Mouse (Mus musculus) bone marrow macrophage, adult 2 months (primary cell): ENCODE measurements around the gene Smarcc1. TPM values are rescaled to one million over a fixed set of nuclear protein-coding genes. Genes with fewer than 3 reads are reported as not detected.

Experiments used
- H3K27ac ChIP-seq: 2 replicates; pipeline ENCODE4 v1.5.1; 2012; ENCODE audit warnings: low read depth, low read length; ENCODE audit not compliant: insufficient read depth
- H3K4me1 ChIP-seq: 2 replicates; pipeline ENCODE4 v1.6.1; 2012; ENCODE audit warnings: low read length; ENCODE audit not compliant: control insufficient read depth, insufficient read depth
- H3K4me3 ChIP-seq: 2 replicates; pipeline ENCODE4 v1.5.1; 2012; ENCODE audit warnings: mild to moderate bottlenecking, low read length, moderate library complexity; ENCODE audit not compliant: insufficient read depth
- CTCF ChIP-seq: IDR thresholded peaks from 2 replicates; pipeline ENCODE4 v1.5.1; 2012; ENCODE audit warnings: low read depth, mild to moderate bottlenecking, low read length, moderate library complexity
- POLR2A ChIP-seq: IDR thresholded peaks from 2 replicates; pipeline ENCODE4 v1.6.1; 2012; ENCODE audit warnings: mild to moderate bottlenecking, low read depth, low read length, borderline replicate concordance
- polyA plus RNA-seq: library from polyadenylated mRNA; stranded (reverse); fragments of >200 nt; gene quantifications from 2 replicates; pipeline ENCODE4 v1.2.4, GENCODE M21; 2012; ENCODE audit not compliant: missing spikeins, insufficient read depth, insufficient read length

The Smarcc1 gene
- polyA plus RNA-seq, 1 experiment: 31.9 TPM

DNA sequence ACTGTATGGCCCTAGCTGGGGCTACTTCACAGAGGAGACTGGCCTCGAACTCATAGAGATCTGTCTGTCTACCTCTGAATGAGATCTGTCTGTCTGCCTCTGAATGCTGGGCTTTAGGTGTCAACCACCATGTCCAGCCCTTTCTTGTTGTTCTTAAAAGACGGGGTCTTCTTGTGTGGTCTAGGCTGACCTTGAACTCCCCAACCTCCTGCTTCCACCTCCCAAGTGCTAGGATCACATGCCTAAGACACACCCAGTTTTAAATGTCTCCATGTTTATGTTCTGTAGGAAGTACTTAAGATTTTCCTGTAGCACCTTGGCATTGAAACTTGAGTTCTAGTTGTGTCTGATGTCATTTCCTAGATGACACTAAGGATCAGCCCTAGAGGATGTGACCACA lies 131.4 kb downstream of the Smarcc1 start:
- H3K27ac ChIP-seq: no peak overlapping the region
- TF ChIP-seq CTCF (no peak), POLR2A (no peak)
- no peaks in the 10 kb centered on the region for H3K4me1 ChIP-seq
- H3K4me3 ChIP-seq: no peak overlapping the region

DNA sequence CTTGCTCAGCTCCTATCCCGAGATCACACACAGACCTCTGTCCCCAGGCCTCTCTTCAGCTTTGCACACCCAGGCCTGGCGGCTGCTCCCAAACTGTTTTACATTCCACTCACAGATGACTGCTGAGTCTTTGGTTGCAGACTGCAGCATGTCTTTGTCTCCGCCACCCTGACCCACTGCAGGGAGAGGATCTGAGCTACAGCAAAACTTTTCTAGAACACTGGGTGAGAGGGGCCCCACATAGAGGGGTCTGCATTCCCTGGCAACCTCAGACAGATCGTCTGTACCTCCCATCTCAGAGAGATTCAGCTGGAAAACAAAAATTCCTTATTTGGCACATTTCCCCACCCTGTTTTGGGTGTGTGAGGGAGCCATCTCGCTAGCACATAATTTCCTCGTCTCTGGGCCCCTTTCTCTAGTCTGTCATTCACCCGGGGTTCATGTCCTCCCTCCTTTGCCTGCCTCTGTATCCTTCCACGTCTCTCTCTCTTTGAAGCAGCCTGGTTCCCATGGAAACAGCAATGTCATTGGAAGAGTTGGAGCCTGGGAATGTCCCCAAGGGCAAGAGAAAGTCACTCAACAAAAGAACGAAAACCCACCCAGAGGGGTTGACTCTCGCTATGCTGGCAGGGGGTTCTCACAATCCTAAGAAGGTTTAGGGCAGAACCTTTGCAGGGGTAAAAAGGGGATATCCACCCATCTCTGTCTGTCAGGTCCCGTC lies 132.5 kb downstream of the Smarcc1 start:
- Histone ChIP-seq H3K4me3 (no peak overlapping the region), H3K27ac (no peak overlapping the region), H3K4me1 (no peaks in the 10 kb centered on the region)
- TF ChIP-seq POLR2A (no peak), CTCF (no peak)

DNA sequence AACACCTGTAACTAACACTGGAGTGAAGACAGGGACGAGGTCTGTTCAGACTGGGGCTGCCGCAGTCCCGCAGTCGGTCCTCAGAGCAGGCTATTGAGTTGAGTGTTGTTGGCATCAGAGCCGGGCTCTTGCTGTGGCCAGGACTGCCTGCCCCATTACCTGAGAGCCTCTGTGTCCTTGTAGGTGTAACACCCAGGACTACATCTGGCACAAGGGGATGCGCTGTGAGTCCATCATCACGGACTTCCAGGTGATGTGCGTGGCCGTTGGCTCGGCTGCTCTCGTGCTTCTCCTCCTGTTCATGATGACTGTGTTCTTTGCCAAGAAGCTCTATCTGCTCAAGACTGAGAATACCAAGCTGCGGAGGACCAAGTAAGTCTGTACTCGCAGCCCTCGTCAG lies 133.3 kb downstream of the Smarcc1 start:
- Histone ChIP-seq H3K27ac (no peak overlapping the region), H3K4me1 (no peaks in the 10 kb centered on the region), H3K4me3 (no peak overlapping the region)
- TF ChIP-seq POLR2A (no peak), CTCF (no peak)

DNA sequence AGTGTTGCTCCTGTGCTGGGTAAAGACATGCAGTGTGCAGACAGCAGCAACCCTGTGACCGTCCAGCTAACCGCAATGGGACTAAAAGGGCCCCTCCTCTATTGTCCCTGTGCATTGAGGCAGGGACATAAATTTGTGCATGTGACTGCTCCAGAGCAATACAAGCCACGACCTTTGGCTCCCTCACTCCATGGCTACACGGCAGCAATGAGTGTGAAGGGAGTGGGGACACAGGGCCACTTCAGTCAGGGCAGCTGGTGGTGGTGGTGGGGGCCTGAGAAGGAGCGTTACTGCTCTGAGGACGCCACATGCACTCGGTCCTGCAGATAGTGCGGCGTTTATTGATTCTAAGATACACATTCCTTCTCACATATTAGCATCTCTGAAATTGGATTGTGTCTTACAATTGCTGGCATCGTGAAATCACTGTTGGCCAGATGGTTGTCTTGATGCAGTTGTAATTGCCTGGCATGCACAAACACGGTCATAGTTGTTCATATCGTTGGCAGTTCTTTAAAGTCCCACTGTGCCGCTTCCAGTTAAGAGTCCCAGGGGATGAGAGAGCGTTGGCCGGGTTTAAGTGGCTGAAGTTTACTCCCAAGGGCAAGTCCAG lies 138.0 kb downstream of the Smarcc1 start:
- Histone ChIP-seq H3K27ac (no peak overlapping the region), H3K4me3 (no peak overlapping the region), H3K4me1 (no peaks in the 10 kb centered on the region)
- no peak for TF ChIP-seq CTCF
- no peak for TF ChIP-seq POLR2A

DNA sequence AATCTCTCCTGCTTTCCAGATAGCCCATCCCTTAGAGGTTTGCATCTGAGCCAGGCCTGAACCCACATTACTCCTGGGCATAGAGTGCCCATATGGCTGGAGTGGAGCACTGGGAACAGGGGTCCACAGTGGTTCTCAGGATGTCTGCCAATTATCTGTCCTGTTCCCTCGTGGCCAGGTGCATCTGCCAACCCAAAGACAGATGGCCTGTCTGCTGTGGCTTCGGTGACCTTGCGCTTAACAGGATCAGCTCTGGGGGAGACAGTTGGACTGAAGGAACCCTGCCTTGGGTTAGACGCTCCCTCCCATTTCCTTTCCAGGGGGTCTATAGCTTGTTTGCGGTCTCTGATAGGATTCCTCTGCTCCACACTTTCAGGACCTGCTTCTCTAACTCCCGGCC lies 141.1 kb downstream of the Smarcc1 start:
- no peaks in the 10 kb centered on the region for H3K4me1 ChIP-seq
- H3K4me3 ChIP-seq: no peak overlapping the region
- H3K27ac ChIP-seq: no peak overlapping the region
- no peak for TF ChIP-seq CTCF

DNA sequence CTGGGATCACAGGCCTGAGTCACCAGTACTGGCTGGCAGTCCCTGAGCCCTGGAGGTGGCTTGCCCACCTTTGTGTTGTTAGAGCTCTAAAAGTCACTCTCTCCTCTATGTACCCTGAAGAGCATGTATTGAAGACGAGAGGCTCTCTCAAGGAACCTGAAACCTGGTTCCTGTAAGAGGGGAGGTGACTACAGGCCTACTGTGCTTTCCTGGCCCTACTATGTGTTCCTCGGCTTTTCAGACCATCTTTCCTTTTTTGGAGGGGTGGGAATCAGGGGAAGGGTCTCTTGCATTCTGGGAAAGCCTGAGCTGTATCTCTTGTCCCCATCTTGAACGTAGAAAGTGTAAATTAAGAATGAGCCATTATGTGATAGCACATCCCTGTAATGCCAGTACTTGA lies 141.6 kb downstream of the Smarcc1 start:
- no peak for TF ChIP-seq POLR2A
- TF ChIP-seq CTCF: no peak
- no peaks in the 10 kb centered on the region for H3K4me1 ChIP-seq
- H3K4me3 ChIP-seq: no peak overlapping the region
- no peak overlapping the region for H3K27ac ChIP-seq

DNA sequence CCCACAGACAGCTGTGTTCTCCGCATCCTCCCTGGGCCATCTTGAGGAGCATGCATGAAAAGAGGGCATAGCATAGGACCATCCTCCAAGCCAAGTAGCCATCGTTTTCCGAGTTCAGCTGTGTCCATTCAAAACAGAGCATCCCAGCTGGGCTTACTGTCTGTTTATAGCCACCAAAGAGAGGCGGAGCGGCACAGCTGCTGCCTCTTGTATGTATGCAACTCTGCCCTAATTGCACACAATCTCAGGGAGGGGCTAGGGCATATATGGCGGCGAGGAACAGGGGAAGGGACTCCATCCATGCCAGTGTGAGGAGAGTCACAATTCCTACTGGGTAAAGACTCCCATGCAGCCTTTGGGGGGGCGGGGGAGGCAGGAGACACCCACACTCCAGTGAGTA lies 145.7 kb downstream of the Smarcc1 start:
- TF ChIP-seq CTCF (no peak), POLR2A (no peak)
- H3K4me1 ChIP-seq: no peaks in the 10 kb centered on the region
- no peak overlapping the region for H3K4me3 ChIP-seq
- H3K27ac ChIP-seq: no peak overlapping the region

DNA sequence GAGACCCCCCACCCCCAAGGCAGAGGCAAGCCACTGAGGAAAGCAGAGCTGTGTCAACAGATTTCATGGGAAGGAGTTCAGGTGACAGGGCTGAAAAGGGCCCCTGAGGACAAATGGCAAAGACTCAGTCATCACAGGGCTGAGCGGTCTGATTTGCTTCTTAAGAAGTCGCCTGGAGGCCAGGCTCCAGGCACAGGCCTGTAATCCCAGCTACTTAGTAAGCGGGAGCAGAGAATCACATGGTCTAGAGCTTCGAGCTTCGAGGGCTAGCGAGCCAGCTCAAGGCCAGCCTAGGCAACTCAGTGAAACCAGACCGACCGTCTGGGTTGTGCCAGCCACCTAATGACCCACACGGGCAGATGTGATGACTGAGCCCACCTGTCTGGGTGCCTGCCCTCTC lies 147.5 kb downstream of the Smarcc1 start:
- TF ChIP-seq POLR2A: no peak
- TF ChIP-seq CTCF: no peak
- Histone ChIP-seq H3K4me3 (no peak overlapping the region), H3K4me1 (no peaks in the 10 kb centered on the region), H3K27ac (no peak overlapping the region)

DNA sequence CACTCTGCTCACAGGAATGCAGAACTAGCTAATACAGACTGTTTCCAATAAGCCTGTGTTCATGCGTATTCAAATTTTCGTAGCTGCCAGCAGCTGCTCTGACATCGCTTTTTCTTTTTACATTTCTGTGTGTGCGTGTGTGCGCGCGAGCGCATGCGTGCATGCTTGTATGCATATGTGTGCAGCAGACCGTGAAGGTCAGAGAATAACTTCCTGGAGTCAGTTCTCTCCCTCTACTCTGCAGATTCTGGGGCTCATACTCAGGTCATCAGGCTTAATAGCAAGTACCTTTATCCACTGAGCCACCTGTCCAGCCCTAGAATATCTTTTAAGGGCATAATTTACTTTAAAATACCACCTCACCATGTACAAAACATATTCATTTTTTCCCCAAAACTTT lies 150.9 kb downstream of the Smarcc1 start:
- Histone ChIP-seq H3K27ac (no peak overlapping the region), H3K4me1 (no peaks in the 10 kb centered on the region), H3K4me3 (no peak overlapping the region)
- TF ChIP-seq POLR2A (no peak), CTCF (no peak)

DNA sequence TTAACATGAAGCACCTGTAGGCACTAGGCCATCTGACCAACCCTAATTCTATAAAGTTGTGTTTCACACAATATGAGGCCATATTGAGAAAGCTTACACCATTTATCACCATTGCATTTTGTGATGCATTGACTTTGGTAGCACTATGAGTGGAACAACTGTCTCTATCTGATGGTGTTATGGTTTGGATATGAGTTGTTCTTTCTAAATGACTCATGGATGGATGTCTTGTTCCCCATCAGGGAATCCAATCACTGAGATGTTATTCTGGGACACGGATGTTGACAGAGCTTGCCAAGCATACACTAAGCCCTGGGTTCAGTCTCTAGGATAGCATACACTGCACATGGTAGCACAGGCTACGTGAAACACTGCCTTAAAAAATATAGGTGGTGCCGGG lies 154.8 kb downstream of the Smarcc1 start:
- Histone ChIP-seq H3K4me3 (no peak overlapping the region), H3K4me1 (no peaks in the 10 kb centered on the region), H3K27ac (no peak overlapping the region)
- TF ChIP-seq POLR2A (no peak), CTCF (no peak)
